Mouse (Mus musculus) brain, adult 2 months (tissue): ENCODE measurements at regions not wholly inside any gene's neighbourhood (a gene's known extent, or its start where the extent isn't known, plus 50 kb on each side); places are given as distances from the start of the nearest gene placed in this dataset.

Experiments
- DNase-seq: peaks from one replicate; pipeline ENCODE4 v3.0.0; 2011; ENCODE audit warnings: low read depth, low spot score

- DNase-seq, result peak; percentile 38
Observed at GRCm38 (mm10) chr1:55983522-55984066, 577.9 kb downstream of the Plcl1 start.

- no peak for DNase-seq
Observed at GRCm38 (mm10) chr1:55997074-55997473, 591.4 kb downstream of the Plcl1 start.
